Mouse (Mus musculus): ENCODE data around the gene Atp1b1. TPM values are rescaled to one million over a fixed set of nuclear protein-coding genes. Genes with fewer than 3 reads are reported as not detected.

Atp1b1 gene
- total and polyA plus RNA-seq, 2 experiments from 2014 or later: 175 to 308 TPM

GRCm38 (mm10) chr1:164461726-164462125 is 3.6 kb upstream of the Atp1b1 start:
- 13% methylated on average over 10 of the region's 10 CpGs for WGBS
- H3K4me2 ChIP-seq (ENCODE audit: low read depth, low read length): peak overlapping the region; percentile 48
- H3K4me1 ChIP-seq (ENCODE audit: control insufficient read depth, insufficient read depth): peaks cover 4% of the 10 kb centered on the region
- DNase-seq (ENCODE audit: low spot score): peak; percentile 86
- H3K27me3 ChIP-seq (ENCODE audit: control insufficient read depth, insufficient read depth, low read length): no peaks in the 10 kb centered on the region
- TF ChIP-seq EP300 (IDR thresholded peaks at IDR 0.05; ENCODE audit: low read depth) (no peak), CTCF (IDR thresholded peaks at IDR 0.05; ENCODE audit: low read depth) (no peak)
- H3K4me3 ChIP-seq (ENCODE audit: low read depth, low read length): 0 out of 2 replicates have a peak overlapping the region, but pooled peaks have one; percentile 12
- ATAC-seq (ENCODE audit: insufficient read depth, low read depth): peak; percentile 51
- H3K27ac ChIP-seq (ENCODE audit: low read depth): peak overlapping the region; percentile 82
- H3K9me3 ChIP-seq (replicated peaks; ENCODE audit: control insufficient read depth, low read length): no peaks in the 10 kb centered on the region
- no peaks in the 10 kb centered on the region for H3K36me3 ChIP-seq (replicated peaks; ENCODE audit: control insufficient read depth, insufficient read depth, low read length)
- H3K9ac ChIP-seq (replicated peaks; ENCODE audit: low read depth, low read length): 0 out of 2 replicates have a peak overlapping the region, but pooled peaks have one; percentile 14

GRCm38 (mm10) chr1:164460921-164461697 is 3.0 kb upstream of the Atp1b1 start:
- Histone ChIP-seq H3K36me3 (replicated peaks; ENCODE audit: control insufficient read depth, insufficient read depth, low read length) (no peaks in the 10 kb centered on the region), H3K9me3 (replicated peaks; ENCODE audit: control insufficient read depth, low read length) (no peaks in the 10 kb centered on the region), H3K4me3 (ENCODE audit: low read depth, low read length) (0 out of 2 replicates have a peak overlapping the region, but pooled peaks have one; percentile 12), H3K4me1 (ENCODE audit: control insufficient read depth, insufficient read depth) (peaks cover 4% of the 10 kb centered on the region), H3K27ac (ENCODE audit: low read depth) (peak overlapping the region; percentile 82), H3K4me2 (ENCODE audit: low read depth, low read length) (peak overlapping the region; percentile 48), H3K9ac (replicated peaks; ENCODE audit: low read depth, low read length) (0 out of 2 replicates have a peak overlapping the region, but pooled peaks have one; percentile 14), H3K27me3 (ENCODE audit: control insufficient read depth, insufficient read depth, low read length) (no peaks in the 10 kb centered on the region)
- WGBS: 58% methylated on average over 13 of the region's 13 CpGs
- ATAC-seq (ENCODE audit: insufficient read depth, low read depth) (no peak), DNase-seq (ENCODE audit: low spot score) (peak; percentile 20)
- TF ChIP-seq CTCF (IDR thresholded peaks at IDR 0.05; ENCODE audit: low read depth): no peak
- no peak for TF ChIP-seq EP300 (IDR thresholded peaks at IDR 0.05; ENCODE audit: low read depth)

DNA sequence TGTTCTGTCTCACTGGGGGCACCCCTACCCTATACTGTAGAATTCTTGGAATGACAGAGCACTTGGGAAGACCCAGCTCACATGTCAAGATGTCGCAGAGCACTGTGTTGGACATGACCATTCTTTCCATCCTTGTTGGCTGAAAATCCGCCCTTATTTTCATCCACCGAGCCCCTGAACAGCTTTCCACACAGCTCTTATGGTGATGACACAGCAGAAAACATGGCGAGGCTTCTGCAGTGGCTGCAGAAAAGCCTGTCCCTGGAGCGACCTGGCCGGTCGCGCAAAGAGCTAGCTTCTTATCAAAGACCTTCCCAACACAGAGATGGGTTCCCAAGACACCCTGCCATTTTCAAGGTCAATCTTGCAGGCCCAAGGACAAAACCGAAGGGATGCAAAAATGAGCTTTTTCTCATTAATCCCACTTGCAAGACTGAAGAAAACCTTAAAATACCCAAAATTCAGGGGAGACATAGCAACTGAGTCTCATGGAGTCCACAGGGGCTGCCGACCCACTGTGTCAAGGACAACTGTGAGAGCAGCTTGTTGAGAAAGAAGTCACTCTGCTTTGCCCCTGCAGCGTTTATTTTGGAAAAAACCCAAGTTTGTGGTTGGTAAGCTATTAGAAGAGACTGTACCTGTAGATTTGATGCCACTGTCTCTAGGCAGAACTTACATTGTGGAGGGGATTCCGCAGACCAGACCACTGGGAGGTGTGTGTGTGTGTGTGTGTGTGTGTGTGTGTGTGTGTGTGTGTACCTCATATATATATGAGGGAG is 1.2 kb upstream of the Atp1b1 start:
- Histone ChIP-seq H3K27me3 (ENCODE audit: control insufficient read depth, insufficient read depth, low read length) (no peaks in the 10 kb centered on the region), H3K9ac (replicated peaks; ENCODE audit: low read depth, low read length) (peak overlapping the region; percentile 91; the same call in 1 of the 2 replicates), H3K4me1 (ENCODE audit: control insufficient read depth, insufficient read depth) (peaks cover 7% of the 10 kb centered on the region), H3K4me3 (ENCODE audit: low read depth, low read length) (peak overlapping the region; percentile 67), H3K4me2 (ENCODE audit: low read depth, low read length) (peak overlapping the region; percentile 71), H3K27ac (ENCODE audit: low read depth) (peak overlapping the region; percentile 97), H3K9me3 (replicated peaks; ENCODE audit: control insufficient read depth, low read length) (no peaks in the 10 kb centered on the region), H3K36me3 (replicated peaks; ENCODE audit: control insufficient read depth, insufficient read depth, low read length) (no peaks in the 10 kb centered on the region)
- DNase-seq (ENCODE audit: low spot score): no peak
- TF ChIP-seq EP300 (IDR thresholded peaks at IDR 0.05; ENCODE audit: low read depth) (no peak), CTCF (IDR thresholded peaks at IDR 0.05; ENCODE audit: low read depth) (no peak)
- no peak for ATAC-seq (ENCODE audit: insufficient read depth, low read depth)
- 34% methylated on average over 12 of the region's 12 CpGs for WGBS

DNA sequence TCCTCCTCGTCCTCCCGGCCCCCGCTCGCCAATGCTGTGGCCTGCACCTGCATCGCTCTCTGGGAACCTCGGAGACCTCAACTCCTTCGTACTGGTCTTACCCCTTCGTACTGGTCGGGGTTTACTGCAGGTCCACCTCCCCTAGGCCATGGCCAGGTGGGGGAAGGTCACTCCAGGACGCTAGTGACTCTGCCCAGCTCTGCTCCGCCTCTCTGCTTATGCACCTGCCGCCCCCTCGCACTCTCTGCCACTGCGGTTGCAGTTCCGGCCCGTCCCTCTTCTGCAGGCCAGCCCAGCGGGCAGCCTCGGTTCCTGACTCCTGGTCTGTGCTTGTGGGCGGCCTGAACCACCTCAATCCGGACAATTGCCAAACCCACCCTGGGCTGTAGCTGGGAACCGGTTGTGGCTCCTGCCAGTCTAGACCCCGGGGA is 481 bp upstream of the Atp1b1 start:
- DNase-seq (ENCODE audit: low spot score) (no peak), ATAC-seq (ENCODE audit: insufficient read depth, low read depth) (peak; percentile 40)
- TF ChIP-seq EP300 (IDR thresholded peaks at IDR 0.05; ENCODE audit: low read depth) (no peak), CTCF (IDR thresholded peaks at IDR 0.05; ENCODE audit: low read depth) (no peak)
- H3K4me2 ChIP-seq (ENCODE audit: low read depth, low read length): peak overlapping the region; percentile 71
- H3K4me3 ChIP-seq (ENCODE audit: low read depth, low read length): peak overlapping the region; percentile 67
- no peaks in the 10 kb centered on the region for H3K27me3 ChIP-seq (ENCODE audit: control insufficient read depth, insufficient read depth, low read length)
- WGBS: 3% methylated on average over 22 of the region's 22 CpGs
- H3K9ac ChIP-seq (replicated peaks; ENCODE audit: low read depth, low read length): peak overlapping the region; percentile 91
- H3K9me3 ChIP-seq (replicated peaks; ENCODE audit: control insufficient read depth, low read length): no peaks in the 10 kb centered on the region
- H3K4me1 ChIP-seq (ENCODE audit: control insufficient read depth, insufficient read depth): peaks cover 14% of the 10 kb centered on the region
- H3K36me3 ChIP-seq (replicated peaks; ENCODE audit: control insufficient read depth, insufficient read depth, low read length): no peaks in the 10 kb centered on the region
- H3K27ac ChIP-seq (ENCODE audit: low read depth): peak overlapping the region; percentile 97

GRCm38 (mm10) chr1:164457531-164458244 is 467 bp downstream of the Atp1b1 start:
- TF ChIP-seq EP300 (IDR thresholded peaks at IDR 0.05; ENCODE audit: low read depth) (no peak), CTCF (IDR thresholded peaks at IDR 0.05; ENCODE audit: low read depth) (no peak)
- DNase-seq (ENCODE audit: low spot score): peak; percentile 53
- WGBS: under 1% methylated on average over 59 of the region's 76 CpGs

More at GRCm38 (mm10) chr1:164457531-164458244, 467 bp downstream of the Atp1b1 start:
- H3K4me1 ChIP-seq (ENCODE audit: control insufficient read depth, insufficient read depth): peaks cover 23% of the 10 kb centered on the region
- no peaks in the 10 kb centered on the region for H3K9me3 ChIP-seq (replicated peaks; ENCODE audit: control insufficient read depth, low read length)
- no peaks in the 10 kb centered on the region for H3K27me3 ChIP-seq (ENCODE audit: control insufficient read depth, insufficient read depth, low read length)
- H3K9ac ChIP-seq (replicated peaks; ENCODE audit: low read depth, low read length): peak overlapping the region; percentile 91
- H3K4me2 ChIP-seq (ENCODE audit: low read depth, low read length): peak overlapping the region; percentile 71
- H3K4me3 ChIP-seq (ENCODE audit: low read depth, low read length): peak overlapping the region; percentile 67
- H3K27ac ChIP-seq (ENCODE audit: low read depth): peak overlapping the region; percentile 97
- peak; percentile 73 for ATAC-seq (ENCODE audit: insufficient read depth, low read depth)
- H3K36me3 ChIP-seq (replicated peaks; ENCODE audit: control insufficient read depth, insufficient read depth, low read length): peaks cover 9% of the 10 kb centered on the region
